Mouse (Mus musculus) adrenal gland, adult 18-20 months (tissue): ENCODE results near the gene Vwa2. TPM values are rescaled to one million over a fixed set of nuclear protein-coding genes. Genes with fewer than 3 reads are reported as not detected.

Source experiments
- DNase-seq, 2 experiments: peaks; one replicate each; pipeline ENCODE4 v3.0.0; 2021 to 2022; ENCODE audit warnings: low spot score in 2 of 2
- long read RNA-seq, 2 experiments: library from polyadenylated mRNA; stranded (forward); transcript quantifications; one replicate each; pipeline ENCODE4 v2.0.0; 2021
- total RNA-seq, 2 experiments: library from RNA; stranded (reverse); gene quantifications; 1 replicate in 1 of 2; 2 replicates in 1 of 2; pipeline ENCODE4 v1.2.3; 2021

Vwa2 gene
- not detected for total RNA-seq
- long read RNA-seq, experiment 1: 0 reads
- long read RNA-seq, experiment 2: 0 reads

- peak in 1 of 2 experiments; percentile 3 for DNase-seq
Observed at GRCm38 (mm10) chr19:56873816-56874600, at the start of gene Vwa2. Gene Vwa2, plus strand, starts transcription at chr19:56874249.

- no peak for DNase-seq
Observed at GRCm38 (mm10) chr19:56826047-56826631, 47.9 kb upstream of the Vwa2 start, which contains the start of gene Tdrd1. Gene Tdrd1, plus strand, starts transcription at chr19:56826209.

GRCm38 (mm10) chr19:56828305-56828704 lies 45.7 kb upstream of the Vwa2 start:
- DNase-seq: no peak

GRCm38 (mm10) chr19:56829267-56829666 lies 44.8 kb upstream of the Vwa2 start:
- no peak for DNase-seq

- DNase-seq: no peak
Observed at GRCm38 (mm10) chr19:56830163-56830562, 43.9 kb upstream of the Vwa2 start.

- no peak for DNase-seq
Observed at GRCm38 (mm10) chr19:56835340-56835739, 38.7 kb upstream of the Vwa2 start.

- no peak for DNase-seq
Observed at GRCm38 (mm10) chr19:56838942-56839706, 34.9 kb upstream of the Vwa2 start.

GRCm38 (mm10) chr19:56842974-56843373 lies 31.1 kb upstream of the Vwa2 start:
- no peak for DNase-seq

- DNase-seq: no peak
Observed at GRCm38 (mm10) chr19:56852590-56852989, 21.5 kb upstream of the Vwa2 start.

- DNase-seq: no peak
Observed at GRCm38 (mm10) chr19:56856455-56856854, 17.6 kb upstream of the Vwa2 start.

- DNase-seq: no peak
Observed at GRCm38 (mm10) chr19:56867701-56868100, 6.3 kb upstream of the Vwa2 start.

- no peak for DNase-seq
Observed at GRCm38 (mm10) chr19:56874601-56875315, 709 bp downstream of the Vwa2 start.

- no peak for DNase-seq
Observed at GRCm38 (mm10) chr19:56877364-56877763, 3.3 kb downstream of the Vwa2 start.

- no peak for DNase-seq
Observed at GRCm38 (mm10) chr19:56887879-56888278, 13.8 kb downstream of the Vwa2 start.

GRCm38 (mm10) chr19:56888654-56889053 lies 14.6 kb downstream of the Vwa2 start:
- DNase-seq: no peak

- no peak for DNase-seq
Observed at GRCm38 (mm10) chr19:56891438-56891837, 17.4 kb downstream of the Vwa2 start.

- no peak for DNase-seq
Observed at GRCm38 (mm10) chr19:56892586-56892985, 18.5 kb downstream of the Vwa2 start.

- no peak for DNase-seq
Observed at GRCm38 (mm10) chr19:56893326-56893725, 19.3 kb downstream of the Vwa2 start.

GRCm38 (mm10) chr19:56897654-56898053 lies 23.6 kb downstream of the Vwa2 start:
- DNase-seq: no peak

GRCm38 (mm10) chr19:56904095-56904494 lies 30.0 kb downstream of the Vwa2 start:
- no peak for DNase-seq

GRCm38 (mm10) chr19:56905395-56905794 lies 31.3 kb downstream of the Vwa2 start:
- DNase-seq: no peak
